Comparison of ENCODE assay signal across 23 mouse cellular contexts in genomic region chr12:100680676-100681075, GRCm38 (mm10).
"Had no signal": no experiment of that assay in that cellular context is flagged by ENCODE, and none has a peak within 500 bp of the region (broad histone marks: within the 10 kb centered on the region; RNA-seq: fewer than 3 reads in every experiment).

No protein-coding gene starts in this region.

- DNase-seq: kidney, adult 11 months; kidney, adult 8-10 months; kidney, postnatal 10 days; kidney, postnatal 36 days; layer of hippocampus, postnatal 36 days; liver, postnatal 0 days; lung, embryonic 14.5 days; retina, postnatal 1 day; right cerebral cortex, postnatal 14 days; right cerebral cortex, postnatal 4 days; thymus, adult 2 months; thymus, postnatal 4 days had no signal

- H3K9ac ChIP-seq: kidney, embryonic 15.5 days; limb, embryonic 15.5 days; liver, embryonic 14.5 days; liver, postnatal 0 days; lung, embryonic 14.5 days; midbrain, embryonic 12.5 days; midbrain, embryonic 15.5 days; neural tube, embryonic 12.5 days; neural tube, embryonic 15.5 days had no signal

- H3K4me2 ChIP-seq: kidney, embryonic 15.5 days; limb, embryonic 15.5 days; liver, embryonic 11.5 days; lung, embryonic 14.5 days; midbrain, embryonic 12.5 days; midbrain, embryonic 15.5 days; neural tube, embryonic 12.5 days; neural tube, embryonic 15.5 days had no signal

- H3K27ac ChIP-seq: kidney, embryonic 15.5 days; left cerebral cortex, adult 2 months; limb, embryonic 15.5 days; liver, embryonic 14.5 days; midbrain, embryonic 12.5 days; midbrain, embryonic 15.5 days; neural tube, embryonic 12.5 days; neural tube, embryonic 15.5 days; stomach, postnatal 0 days had no signal

- H3K36me3 ChIP-seq: kidney, embryonic 15.5 days; limb, embryonic 15.5 days; midbrain, embryonic 12.5 days; midbrain, embryonic 15.5 days; neural tube, embryonic 12.5 days; neural tube, embryonic 15.5 days had no signal

- H3K27me3 ChIP-seq: kidney, embryonic 15.5 days; limb, embryonic 15.5 days; midbrain, embryonic 12.5 days; midbrain, embryonic 15.5 days; neural tube, embryonic 12.5 days; neural tube, embryonic 15.5 days had no signal

- H3K4me1 ChIP-seq: kidney, embryonic 15.5 days; midbrain, embryonic 12.5 days; midbrain, embryonic 15.5 days; neural tube, embryonic 12.5 days; neural tube, embryonic 15.5 days had no signal

- H3K9me3 ChIP-seq: kidney, embryonic 15.5 days; limb, embryonic 15.5 days; midbrain, embryonic 12.5 days; midbrain, embryonic 15.5 days; neural tube, embryonic 12.5 days; neural tube, embryonic 15.5 days had no signal

- H3K4me3 ChIP-seq: kidney, embryonic 15.5 days; left cerebral cortex, adult 2 months; limb, embryonic 15.5 days; midbrain, embryonic 12.5 days; midbrain, embryonic 15.5 days; neural tube, embryonic 12.5 days; neural tube, embryonic 15.5 days had no signal

- ATAC-seq: liver, postnatal 0 days; lung, postnatal 0 days; midbrain, embryonic 15.5 days had no signal
